Mouse (Mus musculus) liver, adult 2 months (tissue): ENCODE data around the gene Sox1. TPM values are rescaled to one million over a fixed set of nuclear protein-coding genes. Genes with fewer than 3 reads are reported as not detected.

Source experiments
- DNase-seq: peaks from one replicate; pipeline ENCODE4 v3.0.0-alpha.2; 2011; ENCODE audit warnings: low read depth, low spot score; ENCODE audit errors: extremely low read depth
- H3K27ac ChIP-seq: fragments of 200-500 bp; replicated peaks from 2 replicates; pipeline ENCODE4 v1.5.1; 2012; ENCODE audit warnings: low read depth, mild to moderate bottlenecking, control low read depth, inconsistent platforms, low read length; ENCODE audit not compliant: insufficient read depth
- H3K27me3 ChIP-seq: fragments of 200-500 bp; 2 replicates; pipeline ENCODE4 v1.6.1; 2012; ENCODE audit warnings: mild to moderate bottlenecking, moderate library complexity, low read length, inconsistent platforms; ENCODE audit not compliant: control insufficient read depth, insufficient read depth
- H3K36me3 ChIP-seq: fragments of 200-500 bp; 2 replicates; pipeline ENCODE4 v1.6.1; 2012; ENCODE audit warnings: low read length, inconsistent platforms; ENCODE audit not compliant: control insufficient read depth, insufficient read depth
- H3K4me1 ChIP-seq: fragments of 200-500 bp; 2 replicates; pipeline ENCODE4 v1.6.1; 2011; ENCODE audit warnings: low read length; ENCODE audit not compliant: control insufficient read depth, insufficient read depth
- H3K4me3 ChIP-seq: fragments of 200-500 bp; 2 replicates; pipeline ENCODE4 v1.5.1; 2011; ENCODE audit warnings: low read depth, mild to moderate bottlenecking, control low read depth, low read length, moderate library complexity; ENCODE audit not compliant: insufficient read depth
- H3K79me2 ChIP-seq: fragments of 200-500 bp; 2 replicates; pipeline ENCODE4 v1.6.1; 2012; ENCODE audit warnings: inconsistent platforms, mild to moderate bottlenecking, low read length, moderate library complexity; ENCODE audit not compliant: control insufficient read depth, insufficient read depth
- H3K9ac ChIP-seq: fragments of 200-500 bp; 2 replicates; pipeline ENCODE4 v1.6.1; 2012; ENCODE audit warnings: low read depth, mild to moderate bottlenecking, control low read depth, inconsistent platforms, low read length
- CTCF ChIP-seq: fragments of 200-500 bp; IDR thresholded peaks from 2 replicates; pipeline ENCODE4 v1.5.1; 2011; ENCODE audit warnings: low read depth, low read length, control low read depth
- POLR2A ChIP-seq: fragments of 200-500 bp; IDR thresholded peaks from 2 replicates; pipeline ENCODE4 v1.6.1; 2011; ENCODE audit warnings: low read length, control low read depth; ENCODE audit not compliant: insufficient read depth; ENCODE audit errors: extremely low read depth
- WGBS: fragments of 180-500 bp; shearing (Covaris S2); methylation state at CpG from one replicate; pipeline ENCODE4 v1.1.7; 2018; 5-methylcytosine and 5-hydroxymethylcytosine counted together
- polyA plus RNA-seq: library from polyadenylated mRNA; depleted of rRNA; stranded (reverse); fragments of >200 nt; gene quantifications from 2 replicates; pipeline ENCODE4 v1.2.3, GENCODE M21; 2012
- total RNA-seq: library from RNA; depleted of rRNA; stranded (reverse); fragments of >200 nt; gene quantifications from 2 replicates; pipeline ENCODE4 v1.2.3, GENCODE M21; 2014

The Sox1 gene
- total and polyA plus RNA-seq, 2 experiments: not detected

DNA sequence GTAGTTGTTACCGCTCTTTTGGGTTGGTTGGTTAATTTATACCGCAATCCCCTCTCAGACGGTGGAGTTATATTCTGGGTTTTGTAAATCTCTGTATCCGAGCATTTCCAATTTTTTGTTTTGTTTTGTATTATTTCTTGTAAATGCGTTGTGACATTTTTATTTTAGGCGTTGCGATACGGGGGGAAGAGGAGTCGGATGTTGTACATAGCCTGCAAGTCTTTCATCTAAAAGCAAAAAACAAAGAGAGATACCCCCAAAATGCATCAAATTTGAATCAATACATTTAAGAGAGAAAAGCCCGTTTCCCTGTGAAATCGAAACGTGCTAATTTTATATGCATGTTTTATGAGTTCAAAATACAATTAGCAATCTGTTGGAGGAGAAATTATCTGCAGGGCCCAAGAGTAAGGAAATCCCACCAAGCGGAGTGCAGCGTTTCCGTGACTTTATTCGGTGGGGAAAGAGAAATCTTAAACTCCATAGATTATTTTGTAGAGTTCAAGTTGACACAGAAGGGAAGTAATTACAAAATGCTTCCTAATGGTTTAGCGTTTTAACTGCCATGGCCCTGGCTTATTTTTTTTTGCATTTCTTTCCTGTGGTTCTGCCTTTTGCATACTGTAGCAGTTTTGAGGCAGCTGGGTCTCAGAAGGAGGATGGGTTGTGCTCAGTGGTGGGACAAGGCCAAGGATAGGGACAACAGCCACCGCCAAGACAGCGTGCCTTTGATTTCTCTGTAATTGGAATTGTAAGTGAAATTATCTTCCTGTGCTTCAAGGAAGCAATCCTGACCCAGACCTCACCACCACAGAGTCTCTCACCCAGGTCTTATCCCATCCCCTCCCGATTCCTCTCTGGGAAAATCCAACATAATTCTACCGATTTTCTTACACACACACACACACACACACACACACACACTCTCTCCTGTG is 3.2 kb downstream of the Sox1 start:
- TF ChIP-seq CTCF (no peak), POLR2A (no peak)
- no peaks in the 10 kb centered on the region for H3K4me1 ChIP-seq
- no peak for DNase-seq
- H3K79me2 ChIP-seq: no peaks in the 10 kb centered on the region
- no peak overlapping the region for H3K4me3 ChIP-seq
- WGBS: 5% methylated on average over 21 of the region's 21 CpGs
- H3K27me3 ChIP-seq: peaks cover 40% of the 10 kb centered on the region
- no peak overlapping the region for H3K9ac ChIP-seq
- no peaks in the 10 kb centered on the region for H3K36me3 ChIP-seq
- no peak overlapping the region for H3K27ac ChIP-seq

DNA sequence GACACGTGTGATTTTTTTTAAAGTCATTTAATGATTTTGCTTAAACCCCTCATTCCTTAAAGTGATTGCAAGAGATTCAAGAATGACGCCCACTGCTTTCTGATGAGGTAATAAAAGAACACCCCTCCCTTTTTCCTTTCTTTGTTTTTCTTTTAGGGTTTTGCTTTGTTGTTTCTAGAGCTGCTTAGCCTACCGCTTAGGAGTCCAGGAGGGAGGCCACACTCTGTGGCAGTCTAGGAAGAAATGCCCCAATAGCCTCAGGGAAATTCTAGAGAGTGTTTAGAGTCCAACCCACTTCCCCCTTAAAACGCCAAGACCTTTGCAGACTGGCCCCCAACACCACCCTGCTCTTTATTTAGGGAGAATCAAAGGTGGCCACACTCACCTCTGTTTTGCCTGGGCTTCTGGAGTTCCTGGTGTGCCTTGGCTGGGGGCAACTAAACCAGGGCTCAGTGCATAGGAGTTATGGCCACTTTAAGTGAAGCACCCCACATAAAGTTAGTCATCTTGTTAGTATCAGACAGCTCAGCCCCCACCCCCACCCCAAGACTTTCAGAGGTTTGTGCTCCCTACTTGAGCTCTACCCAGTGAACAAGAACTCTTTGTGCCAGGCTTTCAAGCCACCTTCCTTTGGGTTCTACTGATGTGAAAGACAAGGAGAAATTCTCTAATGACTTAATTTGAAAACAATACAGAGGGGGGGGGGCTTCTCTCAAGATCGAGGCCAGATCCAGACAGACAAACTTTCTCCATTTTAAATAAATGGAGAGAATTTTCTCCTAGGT is 4.5 kb downstream of the Sox1 start:
- no peak overlapping the region for H3K4me3 ChIP-seq
- peaks cover 43% of the 10 kb centered on the region for H3K27me3 ChIP-seq
- TF ChIP-seq POLR2A (no peak), CTCF (no peak)
- H3K4me1 ChIP-seq: no peaks in the 10 kb centered on the region
- no peak overlapping the region for H3K27ac ChIP-seq
- no peaks in the 10 kb centered on the region for H3K36me3 ChIP-seq
- no peak overlapping the region for H3K9ac ChIP-seq
- 5% methylated on average over 5 of the region's 5 CpGs for WGBS
- DNase-seq: no peak
- no peaks in the 10 kb centered on the region for H3K79me2 ChIP-seq

DNA sequence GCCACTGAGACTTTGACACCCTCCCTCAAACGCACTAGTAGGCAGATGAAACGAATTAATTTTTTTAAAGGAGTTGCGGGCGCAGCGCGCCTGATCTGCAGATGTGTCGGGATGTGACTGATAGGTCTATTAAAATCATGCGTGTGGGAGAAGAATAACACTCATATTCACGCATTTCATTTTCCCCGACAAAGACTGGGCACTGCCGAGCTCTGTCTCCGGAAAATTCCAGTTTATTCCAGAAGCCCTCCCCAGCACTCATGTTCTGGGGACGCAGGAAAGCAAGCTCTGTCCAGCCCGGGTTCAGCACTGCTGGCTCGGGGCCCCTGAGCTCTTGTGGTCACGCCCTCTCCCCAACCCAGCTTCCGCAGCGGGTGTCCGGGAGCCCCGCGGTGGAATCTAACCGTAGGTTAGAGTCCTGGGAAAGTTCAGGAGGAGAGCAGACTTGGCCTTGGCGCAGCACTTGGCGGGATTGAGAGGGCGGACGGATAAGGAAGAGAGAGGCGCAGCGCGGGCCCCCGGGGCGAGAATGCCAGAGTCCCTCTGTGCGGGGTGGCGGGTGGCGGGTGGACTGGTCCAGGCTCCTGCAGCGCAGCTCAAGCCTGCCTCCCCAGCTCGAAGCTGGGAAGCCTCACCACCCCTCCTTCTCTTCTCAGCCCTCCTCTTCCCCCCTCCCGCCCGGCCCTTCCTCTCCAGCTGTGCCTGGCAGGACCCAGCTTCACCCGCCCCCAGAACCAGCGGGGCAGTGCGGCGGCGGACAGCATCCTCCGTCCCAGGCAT is 5.7 kb downstream of the Sox1 start:
- Histone ChIP-seq H3K27me3 (peaks cover 33% of the 10 kb centered on the region), H3K4me3 (no peak overlapping the region), H3K36me3 (no peaks in the 10 kb centered on the region), H3K27ac (no peak overlapping the region), H3K4me1 (no peaks in the 10 kb centered on the region), H3K9ac (no peak overlapping the region), H3K79me2 (no peaks in the 10 kb centered on the region)
- TF ChIP-seq POLR2A (no peak), CTCF (no peak)
- whole genome bisulfite sequencing: 5% methylated on average over 41 of the region's 44 CpGs
- DNase-seq: no peak

DNA sequence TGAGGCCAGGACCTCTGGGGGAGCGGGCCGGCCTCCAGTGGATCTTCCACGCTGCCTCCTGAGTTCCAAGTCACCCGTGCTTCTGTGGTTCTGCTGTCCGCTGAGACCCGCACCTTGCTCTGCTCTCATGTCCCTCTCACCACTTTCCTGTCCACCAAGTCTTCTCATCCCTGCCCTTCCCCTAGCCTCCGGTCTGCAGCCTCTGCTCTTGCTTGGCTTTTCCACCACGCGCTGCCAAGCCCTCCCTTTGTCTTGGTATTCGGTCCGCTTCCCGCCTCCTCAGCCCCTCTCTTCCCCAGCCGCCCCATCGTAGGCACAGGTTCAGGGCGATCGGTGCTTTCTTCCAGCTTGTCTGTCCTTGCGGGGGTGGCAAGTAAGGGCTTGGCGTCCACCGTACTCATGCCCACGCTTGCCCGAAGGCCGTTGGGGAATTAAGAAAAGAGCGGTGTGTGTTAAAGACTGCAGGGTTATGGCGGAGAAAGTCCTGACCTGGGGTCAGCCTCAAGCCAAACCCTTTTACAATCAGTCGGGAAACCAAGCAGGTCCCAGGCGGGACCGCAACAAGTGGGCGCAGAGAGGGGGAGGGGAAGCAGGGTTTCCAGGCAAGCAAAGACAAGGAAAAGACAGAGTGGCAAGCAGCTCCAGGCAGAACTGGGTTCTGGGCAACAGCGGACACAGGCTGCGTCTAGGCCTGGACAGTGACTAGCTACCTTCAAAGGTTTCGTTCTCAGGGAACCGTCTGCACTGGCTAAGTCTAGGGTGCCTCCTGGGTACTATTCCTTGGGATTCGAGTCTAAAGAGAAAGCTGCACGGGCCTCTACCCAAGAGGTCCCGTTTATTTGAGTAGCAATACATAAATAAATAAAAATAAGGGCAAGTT is 6.5 kb downstream of the Sox1 start:
- Histone ChIP-seq H3K36me3 (no peaks in the 10 kb centered on the region), H3K4me3 (no peak overlapping the region), H3K4me1 (no peaks in the 10 kb centered on the region), H3K27me3 (peaks cover 30% of the 10 kb centered on the region), H3K27ac (no peak overlapping the region), H3K9ac (no peak overlapping the region), H3K79me2 (no peaks in the 10 kb centered on the region)
- 3% methylated on average over 35 of the region's 35 CpGs for WGBS
- no peak for TF ChIP-seq CTCF
- TF ChIP-seq POLR2A: no peak
- no peak for DNase-seq

DNA sequence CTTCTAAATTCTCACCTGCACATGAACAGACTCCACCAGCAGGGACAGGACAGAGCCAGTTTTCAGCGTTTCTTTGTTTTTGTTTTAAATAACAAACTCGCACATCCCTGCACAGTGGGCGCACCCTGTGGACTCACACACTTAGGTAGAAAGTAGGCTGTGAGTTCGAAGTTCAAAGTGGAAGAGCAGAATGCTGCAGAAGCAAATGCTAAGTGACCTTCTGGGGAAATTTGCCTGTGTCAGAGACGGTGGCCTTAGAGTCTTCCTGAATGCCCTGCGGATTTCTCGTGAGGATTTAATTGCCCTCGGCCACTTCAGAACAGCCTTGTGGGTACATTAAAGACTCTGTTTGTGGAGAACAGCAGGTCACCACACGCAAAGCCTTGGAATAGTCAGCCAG is 7.6 kb downstream of the Sox1 start:
- Histone ChIP-seq H3K27me3 (peaks cover 21% of the 10 kb centered on the region; the same call in 1 of the 2 replicates), H3K4me3 (no peak overlapping the region), H3K4me1 (no peaks in the 10 kb centered on the region), H3K9ac (no peak overlapping the region), H3K36me3 (no peaks in the 10 kb centered on the region), H3K27ac (no peak overlapping the region), H3K79me2 (no peaks in the 10 kb centered on the region)
- 6% methylated on average over 9 of the region's 9 CpGs for WGBS
- no peak for DNase-seq
- TF ChIP-seq CTCF (no peak), POLR2A (no peak)
